Mouse (Mus musculus) embryonic facial prominence, embryonic 11.5 days (tissue): ENCODE data around the gene Synm. TPM values are rescaled to one million over a fixed set of nuclear protein-coding genes. Genes with fewer than 3 reads are reported as not detected.

Experiments
- ATAC-seq: fragments of 200-750 bp; cut with Nextera tagmentation; replicated peaks from 2 replicates; pipeline ENCODE4 v1.8.0; 2017; ENCODE audit warnings: low read depth; ENCODE audit not compliant: insufficient number of reproducible peaks, low FRiP score, low TSS enrichment
- DNase-seq: peaks from one replicate; pipeline ENCODE4 v3.0.0-alpha.2; 2015; ENCODE audit warnings: low spot score
- H3K27ac ChIP-seq: fragments of 300-500 bp; sonication (generic); replicated peaks from 2 replicates; pipeline ENCODE4 v1.5.1; 2014; ENCODE audit warnings: mild to moderate bottlenecking, low read depth, low read length, control low read depth
- H3K27me3 ChIP-seq: fragments of 300-500 bp; sonication (generic); 2 replicates; pipeline ENCODE4 v1.6.1; 2014; ENCODE audit warnings: mild to moderate bottlenecking, low read length, moderate library complexity, mixed read lengths; ENCODE audit not compliant: control insufficient read depth, insufficient read depth
- H3K36me3 ChIP-seq: fragments of 300-500 bp; sonication (generic); replicated peaks from 2 replicates; pipeline ENCODE4 v1.6.1; 2014; ENCODE audit warnings: low read depth, mild to moderate bottlenecking, low read length, moderate library complexity, mixed read lengths; ENCODE audit not compliant: control insufficient read depth, insufficient read depth
- H3K4me1 ChIP-seq: fragments of 300-500 bp; sonication (generic); 2 replicates; pipeline ENCODE4 v1.6.1; 2014; ENCODE audit warnings: low read length, mixed read lengths; ENCODE audit not compliant: control insufficient read depth, insufficient read depth
- H3K4me2 ChIP-seq: fragments of 300-500 bp; sonication (generic); 2 replicates; pipeline ENCODE4 v1.6.1; 2014; ENCODE audit warnings: low read depth, mild to moderate bottlenecking, control low read depth, low read length, moderate library complexity
- H3K4me3 ChIP-seq: fragments of 300-500 bp; sonication (generic); 2 replicates; pipeline ENCODE4 v1.5.1; 2014; ENCODE audit warnings: low read depth, low read length, control low read depth
- H3K9ac ChIP-seq: fragments of 300-500 bp; sonication (generic); replicated peaks from 2 replicates; pipeline ENCODE4 v1.6.1; 2014; ENCODE audit warnings: mild to moderate bottlenecking, control low read depth, low read length
- H3K9me3 ChIP-seq: fragments of 300-500 bp; sonication (generic); replicated peaks from 2 replicates; pipeline ENCODE4 v1.6.1; 2016; ENCODE audit warnings: mild to moderate bottlenecking, low read length, inconsistent platforms, mixed read lengths; ENCODE audit not compliant: control insufficient read depth
- WGBS: fragments of 180-500 bp; shearing (Covaris S2); extraction: QIAGEN DNeasy Blood & Tissue Kit; methylation state at CpG from one replicate; pipeline ENCODE4 v1.1.7; 2014; 5-methylcytosine and 5-hydroxymethylcytosine counted together
- polyA plus RNA-seq: library from polyadenylated mRNA; unstranded; fragments of >200 nt; fragmentation: Nextera tagmentation; extraction: Ambion mirVana; gene quantifications from 2 replicates; pipeline ENCODE4 v1.2.1, GENCODE M21; 2014

The Synm gene
- polyA plus RNA-seq, 1 experiment from 2014 or later: 1.3 TPM

DNA sequence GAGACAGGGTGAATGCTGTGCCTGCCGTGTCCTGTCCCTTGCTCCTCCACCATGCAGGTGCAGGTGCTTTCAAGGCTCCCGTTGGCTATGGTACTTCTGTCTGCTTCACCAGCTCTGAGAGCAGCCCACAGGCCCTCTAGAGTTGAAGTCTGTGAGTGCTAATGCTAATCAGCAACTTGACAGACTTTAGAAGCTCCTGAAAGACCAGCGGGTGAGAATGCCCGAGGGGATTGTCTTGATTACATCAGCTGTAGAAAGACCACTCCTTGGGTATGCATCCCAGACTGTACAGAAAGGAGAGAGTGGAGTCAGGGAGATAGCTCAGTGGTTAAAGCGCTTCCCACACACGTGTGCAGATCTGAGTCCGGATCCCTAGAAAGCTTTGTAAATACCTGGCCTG, 31.7 kb upstream of the Synm start:
- WGBS: 54% methylated on average over 7 of the region's 7 CpGs
- no peak overlapping the region for H3K4me2 ChIP-seq
- H3K36me3 ChIP-seq: no peaks in the 10 kb centered on the region
- no peak overlapping the region for H3K4me3 ChIP-seq
- DNase-seq (no peak), ATAC-seq (no peak)
- H3K27me3 ChIP-seq: no peaks in the 10 kb centered on the region
- no peak overlapping the region for H3K27ac ChIP-seq
- H3K4me1 ChIP-seq: no peaks in the 10 kb centered on the region
- H3K9me3 ChIP-seq: no peaks in the 10 kb centered on the region
- H3K9ac ChIP-seq: no peak overlapping the region

DNA sequence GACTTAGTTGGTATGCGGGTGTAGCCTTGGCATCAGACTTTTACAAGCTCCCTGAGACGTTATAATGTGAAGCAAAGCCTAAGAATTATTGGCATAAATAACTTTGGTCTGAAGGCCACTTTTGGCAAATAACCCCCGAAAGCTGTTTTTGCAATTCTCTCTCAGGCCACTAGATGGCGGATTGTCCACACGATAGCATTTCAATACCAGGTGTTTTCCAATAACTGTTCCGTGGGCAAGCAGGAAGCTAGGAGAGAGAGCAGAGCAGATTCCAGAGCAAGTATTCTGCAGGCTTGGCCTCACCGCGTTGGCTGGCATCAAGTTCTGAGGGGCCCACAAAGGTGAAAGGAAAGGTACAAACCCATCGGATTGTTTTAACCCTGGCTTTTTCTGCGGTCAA, 29.2 kb upstream of the Synm start:
- DNase-seq (peak; percentile 89), ATAC-seq (no peak)
- 13% methylated on average over 10 of the region's 10 CpGs for WGBS
- Histone ChIP-seq H3K27me3 (no peaks in the 10 kb centered on the region), H3K4me3 (no peak overlapping the region), H3K9ac (no peak overlapping the region), H3K27ac (no peak overlapping the region), H3K9me3 (no peaks in the 10 kb centered on the region), H3K4me2 (no peak overlapping the region), H3K4me1 (no peaks in the 10 kb centered on the region), H3K36me3 (no peaks in the 10 kb centered on the region)

- Histone ChIP-seq H3K9ac (no peak overlapping the region), H3K4me1 (no peaks in the 10 kb centered on the region), H3K36me3 (no peaks in the 10 kb centered on the region), H3K4me3 (no peak overlapping the region), H3K9me3 (no peaks in the 10 kb centered on the region), H3K27ac (no peak overlapping the region), H3K27me3 (no peaks in the 10 kb centered on the region), H3K4me2 (no peak overlapping the region)
- WGBS: 72% methylated on average over 2 of the region's 2 CpGs
- ATAC-seq: no peak
- no peak for DNase-seq
Measured at GRCm38 (mm10) chr7:67787861-67788260, 28.3 kb upstream of the Synm start.

DNA sequence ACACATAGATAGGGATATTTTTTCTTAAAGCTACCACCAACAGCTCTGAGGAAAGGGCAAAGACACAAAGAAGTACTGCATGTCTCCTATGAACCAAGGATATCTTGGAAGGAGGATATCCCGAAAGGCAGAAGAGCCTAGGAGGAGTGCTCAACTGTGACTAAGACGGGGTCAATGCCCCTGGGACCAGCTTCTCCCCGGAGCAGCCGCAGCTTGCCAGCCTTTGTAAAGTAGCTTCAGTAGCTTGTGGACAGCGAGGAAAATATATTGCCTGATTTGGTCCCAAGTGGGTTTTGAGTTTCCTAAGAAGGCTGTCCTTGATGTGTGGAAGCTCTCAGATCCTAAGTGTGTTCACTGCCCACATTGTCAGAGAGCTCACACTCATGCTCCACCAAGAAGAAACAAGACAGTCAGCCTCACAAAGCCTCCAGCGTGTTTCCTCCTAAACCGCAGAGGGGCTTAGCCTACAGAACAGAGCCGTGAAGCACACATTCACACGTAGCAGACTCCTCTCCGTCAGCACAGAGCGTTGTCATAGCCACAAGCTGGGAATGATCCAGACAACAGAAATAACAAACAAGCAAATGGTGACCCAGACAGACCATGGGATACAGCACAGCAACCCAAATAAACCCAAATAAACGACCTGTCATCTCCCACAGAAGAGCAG, 17.2 kb upstream of the Synm start:
- Histone ChIP-seq H3K9ac (no peak overlapping the region), H3K4me1 (no peaks in the 10 kb centered on the region), H3K9me3 (no peaks in the 10 kb centered on the region), H3K27me3 (no peaks in the 10 kb centered on the region), H3K36me3 (no peaks in the 10 kb centered on the region), H3K4me2 (no peak overlapping the region), H3K27ac (no peak overlapping the region), H3K4me3 (no peak overlapping the region)
- WGBS: 55% methylated on average over 12 of the region's 12 CpGs
- ATAC-seq: no peak
- no peak for DNase-seq

DNA sequence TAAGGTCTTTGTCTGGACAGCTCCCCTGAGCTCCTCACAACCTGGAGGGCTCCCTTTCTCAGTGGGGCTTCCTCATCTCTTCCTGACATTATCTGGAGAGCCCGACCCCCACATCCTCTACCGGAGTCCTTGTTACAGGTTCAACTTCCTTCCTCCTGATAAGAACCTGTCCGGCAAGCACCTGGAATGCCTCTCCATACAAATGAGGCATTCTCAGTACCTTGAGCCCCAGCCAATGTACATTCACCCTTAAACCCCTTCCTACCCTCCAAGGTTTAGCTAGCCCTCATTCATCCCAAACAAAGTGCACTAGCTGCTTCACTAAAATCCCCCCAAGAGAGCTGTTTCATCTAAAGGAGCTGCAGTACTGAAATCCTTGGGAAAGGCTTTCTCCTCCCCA, 16.1 kb upstream of the Synm start:
- Histone ChIP-seq H3K9ac (no peak overlapping the region), H3K27me3 (no peaks in the 10 kb centered on the region), H3K9me3 (no peaks in the 10 kb centered on the region), H3K4me3 (no peak overlapping the region), H3K4me2 (no peak overlapping the region), H3K27ac (no peak overlapping the region), H3K4me1 (no peaks in the 10 kb centered on the region), H3K36me3 (no peaks in the 10 kb centered on the region)
- no peak for DNase-seq
- no peak for ATAC-seq
- WGBS: 81% methylated on average over 3 of the region's 3 CpGs

- H3K36me3 ChIP-seq: no peaks in the 10 kb centered on the region
- no peak overlapping the region for H3K4me2 ChIP-seq
- no peak overlapping the region for H3K27ac ChIP-seq
- 88% methylated on average over 9 of the region's 9 CpGs for WGBS
- H3K4me3 ChIP-seq: no peak overlapping the region
- no peaks in the 10 kb centered on the region for H3K9me3 ChIP-seq
- DNase-seq: no peak
- H3K27me3 ChIP-seq: no peaks in the 10 kb centered on the region
- H3K4me1 ChIP-seq: no peaks in the 10 kb centered on the region
- no peak for ATAC-seq
- no peak overlapping the region for H3K9ac ChIP-seq
Measured at GRCm38 (mm10) chr7:67772231-67772630, 12.7 kb upstream of the Synm start.

DNA sequence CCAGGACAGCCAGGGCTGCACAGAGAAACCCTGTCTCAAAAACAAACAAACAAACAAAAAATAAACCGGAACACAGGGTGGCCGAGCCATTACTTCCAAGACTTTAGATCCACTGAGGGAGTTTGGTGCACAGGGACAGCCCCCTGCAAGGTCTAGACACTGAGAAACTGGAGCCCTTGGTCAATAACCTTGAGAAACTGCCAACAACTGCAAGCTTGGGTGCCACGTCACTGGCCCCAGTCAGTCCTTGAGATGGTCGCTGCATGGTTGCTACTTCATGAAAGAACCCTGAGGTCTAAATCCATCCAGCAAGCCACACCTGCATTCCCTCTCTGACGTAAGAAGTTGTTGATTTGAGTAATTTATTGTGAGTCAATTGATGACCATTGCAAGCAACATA, 9.9 kb upstream of the Synm start:
- no peak overlapping the region for H3K4me2 ChIP-seq
- no peak overlapping the region for H3K4me3 ChIP-seq
- ATAC-seq (no peak), DNase-seq (no peak)
- H3K9me3 ChIP-seq: no peaks in the 10 kb centered on the region
- 92% methylated on average over 5 of the region's 5 CpGs for WGBS
- no peak overlapping the region for H3K9ac ChIP-seq
- H3K27ac ChIP-seq: no peak overlapping the region
- no peaks in the 10 kb centered on the region for H3K27me3 ChIP-seq
- no peaks in the 10 kb centered on the region for H3K4me1 ChIP-seq
- H3K36me3 ChIP-seq: no peaks in the 10 kb centered on the region

DNA sequence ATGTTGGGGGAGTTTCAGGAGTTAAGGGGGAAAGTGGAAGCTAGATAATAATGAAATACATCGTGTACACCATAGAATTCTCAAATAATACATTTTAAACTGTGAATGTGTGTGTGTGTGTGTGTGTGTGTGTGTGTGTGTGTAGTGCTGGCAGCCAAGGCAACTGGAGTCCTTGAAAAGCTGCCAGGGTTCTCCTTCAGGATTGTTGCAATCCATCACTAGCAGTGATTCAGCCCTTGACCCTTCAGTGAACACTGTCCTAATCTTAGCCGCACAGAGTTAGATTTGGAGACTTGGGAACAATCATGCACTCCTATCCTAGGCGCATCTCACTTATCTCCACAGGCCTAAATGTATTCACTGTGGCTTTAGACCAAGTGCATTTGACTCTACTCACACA, 8.6 kb upstream of the Synm start:
- Histone ChIP-seq H3K4me3 (no peak overlapping the region), H3K4me2 (no peak overlapping the region), H3K27me3 (no peaks in the 10 kb centered on the region), H3K4me1 (no peaks in the 10 kb centered on the region), H3K9ac (no peak overlapping the region), H3K27ac (no peak overlapping the region), H3K9me3 (no peaks in the 10 kb centered on the region), H3K36me3 (no peaks in the 10 kb centered on the region)
- ATAC-seq (no peak), DNase-seq (no peak)
- WGBS: 92% methylated on average over 3 of the region's 3 CpGs
